Mouse (Mus musculus) ovary, postnatal 36 days (tissue): ENCODE data around the gene 4933428G20Rik.
A peak's percentile ranks its signal among the peaks of the same experiment; 100 is the strongest.

ENCODE experiments used
- DNase-seq: peaks from one replicate; pipeline ENCODE4 v3.0.0; 2022; ENCODE audit warnings: low spot score, mixed read lengths

The 4933428G20Rik gene

DNA sequence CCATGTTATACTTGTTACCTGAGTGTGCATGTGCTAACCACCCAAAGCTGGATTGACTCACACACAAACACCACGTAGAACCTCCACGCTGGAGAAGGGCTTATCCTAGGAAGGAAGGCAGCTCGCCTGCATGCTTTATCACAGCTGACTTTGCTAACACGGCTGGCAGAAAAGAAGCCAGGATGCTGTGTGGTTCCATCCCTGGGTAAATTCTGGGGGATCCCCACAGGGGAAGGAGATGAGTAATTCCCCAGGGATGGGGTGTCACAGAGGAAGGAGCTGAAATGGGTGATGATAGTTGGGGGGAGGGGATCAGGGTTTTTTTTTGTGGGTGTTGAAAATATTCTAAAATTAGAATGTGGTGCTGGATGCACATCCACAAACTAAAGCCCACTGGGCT lies 5.6 kb upstream of the 4933428G20Rik start:
- DNase-seq: no peak

DNA sequence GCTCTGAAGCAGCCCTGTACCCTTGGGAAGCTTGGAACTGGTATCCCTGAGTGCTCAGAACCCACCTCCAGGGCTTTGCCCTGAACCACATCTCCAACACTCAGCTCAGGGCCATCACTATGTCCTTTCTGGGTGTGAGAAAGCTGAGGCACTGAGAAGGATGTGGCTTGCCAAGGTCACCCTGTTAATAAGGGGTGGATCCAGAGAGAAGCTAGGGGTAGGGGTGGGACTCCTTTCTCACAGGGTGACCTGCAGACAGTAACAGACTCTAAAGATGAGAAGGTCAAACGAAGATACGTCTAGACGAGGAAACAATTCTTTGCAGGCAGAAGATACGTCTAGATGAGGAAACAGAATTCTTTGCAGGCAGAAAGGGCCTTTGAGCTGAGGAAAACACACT lies 2.7 kb upstream of the 4933428G20Rik start:
- DNase-seq: no peak

DNA sequence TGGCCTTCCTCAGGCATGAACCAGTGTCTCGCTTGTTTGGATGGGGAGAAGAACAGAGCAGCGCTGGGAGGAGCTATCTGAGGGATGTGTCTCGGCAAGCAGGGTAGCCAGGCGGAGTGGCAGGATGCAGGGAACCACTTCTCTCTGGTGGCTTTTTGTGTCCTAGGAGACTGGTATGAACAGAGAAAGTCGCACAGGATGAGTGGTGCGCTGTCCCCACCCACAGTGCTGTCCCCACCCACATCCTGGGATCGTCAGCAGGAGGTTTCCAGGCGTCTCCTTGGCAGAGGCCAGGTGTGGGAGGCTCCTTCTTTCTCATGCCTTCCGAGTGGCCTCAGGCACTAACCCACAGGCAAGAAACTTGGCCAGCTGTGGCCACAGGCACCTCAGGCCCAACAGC lies 2.2 kb upstream of the 4933428G20Rik start:
- DNase-seq: no peak

DNA sequence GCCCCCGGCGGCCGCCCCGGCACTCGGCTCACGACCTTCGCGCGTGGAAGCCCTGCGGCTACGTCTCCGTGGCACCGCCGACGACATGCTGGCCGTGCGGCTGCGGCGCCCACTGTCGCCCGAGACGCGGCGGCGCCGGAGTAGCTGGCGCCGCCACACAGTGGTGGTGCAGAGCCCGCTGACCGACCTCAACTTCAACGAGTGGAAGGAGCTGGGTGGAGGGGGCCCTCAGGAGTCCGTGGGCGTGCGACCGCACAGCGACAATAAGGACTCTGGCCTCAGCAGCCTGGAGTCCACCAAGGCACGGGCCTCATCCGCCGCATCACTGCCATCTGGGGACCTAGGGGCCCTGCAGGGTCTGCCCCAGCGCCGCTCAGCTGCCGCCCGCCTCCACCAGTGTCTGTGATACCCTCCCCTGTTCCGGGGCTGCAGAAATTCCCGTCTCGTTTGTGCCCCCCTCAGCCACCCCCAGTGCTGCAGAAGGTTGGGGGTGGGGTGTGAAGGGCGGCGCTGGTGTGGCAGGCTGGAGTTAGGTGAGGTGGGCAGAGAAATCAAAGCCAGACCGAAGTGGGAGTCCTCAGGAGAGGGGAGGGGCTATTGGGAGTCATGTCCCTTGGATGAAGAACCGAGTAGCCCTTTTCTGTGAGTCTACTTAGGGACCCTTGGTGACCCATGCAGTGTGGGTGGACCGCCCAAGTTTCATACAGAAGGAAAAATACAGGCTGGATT lies 744 bp upstream of the 4933428G20Rik start:
- DNase-seq: no peak

DNA sequence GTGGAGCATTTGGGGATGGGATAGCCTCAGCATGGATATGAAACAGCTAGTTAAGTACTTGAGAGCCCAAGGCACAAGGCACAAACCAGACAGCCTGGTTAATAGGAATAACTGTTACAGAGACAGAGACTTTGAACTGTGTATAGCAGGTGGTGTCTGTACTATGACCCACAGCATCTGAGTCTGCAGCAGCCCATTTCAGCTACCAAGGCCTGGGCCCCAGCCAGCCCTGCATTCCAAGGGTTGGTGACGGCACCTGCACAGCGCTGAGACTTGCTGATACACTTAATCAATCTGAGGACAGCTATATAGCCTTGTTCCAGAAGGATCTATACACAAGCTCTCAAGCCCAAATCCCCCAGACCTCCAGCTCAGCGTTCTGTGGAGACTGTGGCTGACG lies 2.6 kb downstream of the 4933428G20Rik start:
- DNase-seq: no peak

DNA sequence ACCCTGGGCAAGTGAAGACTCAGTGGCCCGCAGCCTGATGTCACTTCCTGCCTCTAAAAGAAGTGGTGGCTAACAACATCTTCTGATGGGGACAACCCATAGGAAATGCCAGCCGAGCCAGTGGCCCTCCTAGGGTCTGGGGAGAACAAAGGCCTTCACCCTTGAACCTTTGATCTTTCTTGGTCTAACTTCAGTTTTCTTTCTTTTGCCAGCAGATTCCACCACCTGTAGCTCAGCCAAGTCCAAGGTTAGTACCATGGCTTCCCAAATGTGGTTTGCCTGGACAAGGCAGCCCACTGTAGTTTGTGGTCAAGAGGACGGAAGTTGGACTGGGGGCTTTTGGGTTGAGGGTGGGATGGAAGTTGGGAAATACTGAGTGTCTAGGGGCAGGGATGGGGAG lies 7.3 kb downstream of the 4933428G20Rik start:
- no peak for DNase-seq

DNA sequence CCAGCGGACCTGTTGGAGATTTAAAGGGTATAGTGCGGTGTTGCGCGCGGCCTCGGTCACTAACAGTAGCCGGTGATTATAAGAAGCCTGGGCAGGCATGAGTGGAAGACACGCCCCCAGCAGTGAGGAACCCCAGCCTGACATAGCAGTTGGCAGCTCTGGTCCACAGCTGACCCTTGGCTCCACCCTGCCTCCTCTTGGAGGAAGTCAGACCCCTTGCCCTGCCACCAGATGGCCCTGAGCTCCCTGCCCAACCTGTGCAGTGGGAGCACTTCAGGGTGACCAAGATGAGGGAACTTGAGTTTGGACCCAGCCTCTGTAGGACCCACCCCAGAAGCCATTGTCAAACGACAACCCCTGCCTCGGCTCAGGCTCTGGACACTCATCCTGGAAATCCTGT lies 8.5 kb downstream of the 4933428G20Rik start:
- no peak for DNase-seq

DNA sequence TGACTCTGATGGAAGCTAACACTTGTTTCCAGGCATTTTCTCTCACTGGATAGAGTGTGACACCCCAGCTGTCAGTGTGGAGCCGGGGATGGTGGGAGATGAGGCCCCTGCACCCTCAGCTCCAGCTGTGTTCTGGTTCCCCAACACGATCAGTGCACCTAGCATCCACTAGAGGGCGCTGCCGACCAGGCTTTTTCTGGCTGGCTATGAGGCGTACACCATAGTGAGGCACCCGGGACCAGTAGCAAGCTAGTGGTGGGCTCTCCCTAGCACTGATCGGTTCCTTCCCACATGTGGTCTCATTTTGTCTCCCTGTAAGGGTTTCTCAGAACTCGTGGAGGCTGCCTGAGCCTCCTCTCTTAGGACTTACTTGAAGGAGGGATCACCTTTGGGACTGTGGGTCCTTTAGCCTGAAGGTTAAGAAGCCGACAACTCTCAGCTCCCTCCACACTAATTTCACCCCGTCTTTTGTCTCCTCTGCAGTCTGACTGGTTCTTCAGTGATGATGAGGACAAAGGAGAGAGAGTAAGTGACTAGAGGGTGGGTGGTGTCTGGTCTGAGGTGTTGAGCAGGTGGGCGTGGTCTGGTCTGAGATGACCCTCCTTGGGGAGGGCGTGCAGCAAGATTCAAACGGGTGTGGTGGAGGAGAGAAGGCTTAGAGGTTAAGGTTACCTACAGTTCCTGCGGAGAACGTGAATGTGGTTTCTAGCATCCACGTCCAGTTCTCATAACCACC lies 10.4 kb downstream of the 4933428G20Rik start:
- peak; percentile 76 for DNase-seq

DNA sequence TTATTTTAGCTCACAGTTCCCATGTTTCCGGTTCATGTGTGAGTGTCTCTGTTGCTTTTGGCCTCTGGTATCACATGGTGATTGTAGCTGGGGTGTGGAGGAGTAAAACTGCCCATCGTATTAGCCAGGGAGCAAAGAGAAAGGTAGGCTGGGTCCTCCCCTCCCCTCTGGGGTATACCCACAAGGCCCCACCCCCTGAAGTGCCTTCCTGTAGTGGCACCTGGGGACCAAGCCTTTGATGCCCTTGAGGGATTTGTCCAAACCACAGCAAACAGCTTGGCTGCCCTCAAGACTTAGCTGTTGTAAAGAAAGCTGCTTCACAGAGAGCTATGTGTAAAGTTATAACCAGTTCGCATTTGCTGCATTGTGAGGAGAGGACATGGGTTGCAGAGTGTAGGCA lies 12.5 kb downstream of the 4933428G20Rik start:
- DNase-seq: no peak

DNA sequence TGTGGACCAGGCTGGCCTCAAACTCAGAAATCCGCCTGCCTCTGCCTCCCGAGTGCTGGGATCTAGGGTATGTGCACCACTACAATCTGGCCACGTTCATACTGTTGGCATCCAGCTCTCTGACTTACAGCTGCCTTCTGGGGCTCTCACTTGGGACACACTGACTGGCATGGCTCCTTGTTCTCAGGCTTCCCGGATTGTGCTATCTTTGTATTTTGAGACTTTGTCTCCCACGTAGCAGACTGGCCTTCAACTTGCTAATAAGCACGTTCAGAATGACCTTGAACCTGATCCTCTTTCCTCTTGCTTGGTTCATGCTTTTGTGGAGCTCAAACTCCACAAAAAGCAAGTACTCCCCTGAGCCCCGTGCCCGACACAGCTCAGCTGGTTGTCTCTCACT lies 14.5 kb downstream of the 4933428G20Rik start:
- no peak for DNase-seq

DNA sequence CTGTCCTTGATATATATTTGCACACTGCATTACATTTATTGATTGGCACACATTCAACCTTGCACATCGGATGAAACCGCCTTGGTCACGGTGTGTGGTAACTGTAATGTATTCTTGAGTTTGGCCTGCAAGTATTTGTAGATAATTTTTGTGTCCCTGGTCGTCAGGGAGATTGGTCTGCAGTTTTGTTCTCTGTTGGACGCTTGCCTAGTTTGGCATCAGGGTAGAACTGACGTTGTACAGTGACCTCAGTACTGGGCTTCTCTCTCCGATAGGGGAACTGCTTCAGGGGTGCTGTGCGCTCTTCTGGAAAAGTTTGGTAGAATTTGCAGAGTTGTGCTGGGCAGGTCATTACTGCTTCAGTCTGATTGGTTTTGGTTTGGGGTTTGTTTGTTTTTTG lies 20.3 kb downstream of the 4933428G20Rik start:
- no peak for DNase-seq

DNA sequence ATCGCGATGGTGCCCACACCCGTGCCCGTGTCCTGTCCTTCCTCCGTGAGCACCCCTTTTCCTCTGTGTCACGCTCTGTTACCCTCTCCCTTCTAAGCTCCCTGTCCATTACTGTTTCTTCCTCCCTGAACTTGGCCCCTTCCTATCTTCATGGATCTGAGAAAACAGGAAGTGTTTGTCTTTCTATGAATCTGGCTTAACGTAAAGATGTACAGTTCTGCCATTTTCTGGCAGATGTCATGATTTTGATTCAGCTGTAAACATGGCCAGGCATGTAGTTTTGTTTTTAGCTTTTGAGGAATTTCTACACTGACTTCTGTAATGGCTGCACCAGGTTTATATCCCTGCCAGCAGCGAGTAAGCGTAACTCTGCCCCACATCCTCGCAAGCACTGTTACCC lies 21.1 kb downstream of the 4933428G20Rik start:
- DNase-seq: no peak

DNA sequence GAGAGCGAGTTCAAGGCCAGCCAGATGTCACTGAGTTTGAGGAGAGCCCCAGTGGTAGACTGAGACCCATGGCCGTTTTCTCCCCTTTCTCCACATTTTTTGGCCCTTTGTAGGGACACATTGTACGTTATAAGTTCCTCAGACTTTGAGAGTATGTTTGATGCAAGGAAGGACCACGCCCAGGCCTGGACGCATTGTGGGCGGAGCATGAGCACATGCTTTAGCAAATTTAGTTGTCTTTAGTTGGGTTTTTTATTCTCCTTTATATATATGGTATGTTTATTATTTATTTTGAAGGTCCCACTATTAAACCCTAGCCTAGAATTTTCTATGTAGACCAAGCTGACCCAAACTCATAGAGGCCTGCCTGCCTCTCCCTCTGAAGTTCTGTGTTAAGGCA lies 21.8 kb downstream of the 4933428G20Rik start:
- DNase-seq: no peak

DNA sequence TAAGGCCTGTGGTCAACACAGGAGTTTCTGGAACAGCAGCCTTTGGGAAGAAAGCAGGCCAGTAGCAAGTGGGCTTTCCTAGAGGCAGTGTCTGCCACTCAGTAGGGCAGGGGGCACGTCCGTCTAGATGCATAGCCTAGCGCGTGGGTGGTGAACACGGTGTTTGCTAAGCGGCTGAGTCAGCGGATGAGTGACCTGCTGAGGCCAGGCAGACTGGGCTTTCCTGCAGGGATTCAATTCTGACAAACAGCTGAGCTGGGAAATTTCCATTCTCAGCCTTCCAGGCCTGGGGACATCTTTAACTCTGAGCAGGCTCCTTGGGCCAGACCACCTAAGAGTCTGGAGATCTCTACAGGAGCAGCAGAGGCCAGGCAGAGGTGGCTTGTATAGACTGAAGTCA lies 22.7 kb downstream of the 4933428G20Rik start:
- DNase-seq: no peak

DNA sequence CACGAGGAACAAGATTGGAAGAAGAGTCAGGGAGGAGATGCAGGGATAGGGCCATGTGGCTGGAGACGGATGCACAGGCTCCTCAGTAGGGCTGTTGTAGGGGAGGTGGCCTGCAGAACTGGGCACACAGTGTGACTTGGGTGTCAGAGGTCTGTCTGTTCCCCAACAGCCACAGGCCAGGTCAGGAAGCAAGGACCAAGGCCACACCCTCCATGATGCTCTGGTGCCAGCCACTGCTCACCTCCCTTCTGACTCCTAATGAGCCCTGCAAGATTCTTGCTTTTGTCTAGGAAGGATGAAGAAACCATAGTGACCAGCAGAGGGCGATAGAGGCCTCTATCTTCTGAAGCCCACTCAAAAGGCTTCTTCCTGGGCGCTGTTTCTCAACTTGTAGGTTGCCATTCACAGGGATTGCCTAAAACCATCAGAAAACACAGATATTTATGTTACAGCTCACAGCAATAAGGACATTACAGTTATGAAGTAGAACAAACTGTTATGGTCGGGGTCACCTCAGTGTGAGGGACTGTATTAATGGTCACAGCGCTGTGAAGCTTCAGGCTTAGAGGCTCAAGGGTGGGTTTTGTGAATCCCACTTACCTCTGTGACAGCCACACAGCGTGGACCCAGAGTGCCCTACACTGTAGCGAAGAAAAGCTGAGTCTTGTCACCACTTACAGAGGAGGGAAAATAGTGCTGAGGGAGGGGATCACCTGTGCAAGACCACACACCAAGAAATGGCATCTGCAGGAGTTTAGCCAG lies 23.6 kb downstream of the 4933428G20Rik start:
- DNase-seq: no peak

DNA sequence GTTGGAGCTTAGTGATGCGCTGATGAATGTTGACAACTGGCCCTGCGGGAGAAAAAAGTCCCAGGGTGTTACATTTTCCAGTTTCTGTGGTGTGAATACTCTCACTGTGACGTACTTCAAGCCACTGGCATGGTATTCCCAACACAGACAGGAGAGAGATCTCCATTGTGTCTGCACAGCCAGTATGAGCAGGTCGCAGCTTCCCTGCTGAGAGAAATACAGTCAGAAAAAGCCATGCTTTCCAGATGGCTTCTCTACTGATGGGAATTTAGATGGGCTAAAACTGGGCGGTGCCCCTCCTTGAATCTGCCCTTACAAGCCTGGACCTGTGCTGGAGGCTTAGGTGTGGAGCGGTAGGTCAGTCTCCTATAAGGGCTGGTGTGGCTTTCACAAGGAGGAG lies 28.9 kb downstream of the 4933428G20Rik start:
- no peak for DNase-seq

DNA sequence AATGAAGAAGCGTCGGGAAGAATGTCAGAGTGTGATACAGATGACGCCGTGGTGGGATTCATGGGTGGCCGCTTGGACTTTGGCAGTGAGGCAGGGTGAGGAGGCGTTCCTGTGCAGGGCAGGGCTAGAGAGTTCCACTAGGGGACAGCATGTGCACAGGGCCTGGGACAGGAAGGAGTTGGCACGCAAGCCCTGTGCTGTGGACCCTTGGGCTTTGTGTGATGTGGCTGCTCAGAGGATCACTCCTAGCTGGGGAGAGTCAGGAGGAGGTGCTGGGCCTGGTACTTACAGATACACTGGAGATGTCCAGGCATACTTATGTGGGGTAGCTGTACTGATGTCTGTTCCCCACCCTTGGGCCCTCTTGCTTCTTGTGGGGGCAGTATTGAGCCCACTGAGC lies 30.3 kb downstream of the 4933428G20Rik start:
- no peak for DNase-seq

DNA sequence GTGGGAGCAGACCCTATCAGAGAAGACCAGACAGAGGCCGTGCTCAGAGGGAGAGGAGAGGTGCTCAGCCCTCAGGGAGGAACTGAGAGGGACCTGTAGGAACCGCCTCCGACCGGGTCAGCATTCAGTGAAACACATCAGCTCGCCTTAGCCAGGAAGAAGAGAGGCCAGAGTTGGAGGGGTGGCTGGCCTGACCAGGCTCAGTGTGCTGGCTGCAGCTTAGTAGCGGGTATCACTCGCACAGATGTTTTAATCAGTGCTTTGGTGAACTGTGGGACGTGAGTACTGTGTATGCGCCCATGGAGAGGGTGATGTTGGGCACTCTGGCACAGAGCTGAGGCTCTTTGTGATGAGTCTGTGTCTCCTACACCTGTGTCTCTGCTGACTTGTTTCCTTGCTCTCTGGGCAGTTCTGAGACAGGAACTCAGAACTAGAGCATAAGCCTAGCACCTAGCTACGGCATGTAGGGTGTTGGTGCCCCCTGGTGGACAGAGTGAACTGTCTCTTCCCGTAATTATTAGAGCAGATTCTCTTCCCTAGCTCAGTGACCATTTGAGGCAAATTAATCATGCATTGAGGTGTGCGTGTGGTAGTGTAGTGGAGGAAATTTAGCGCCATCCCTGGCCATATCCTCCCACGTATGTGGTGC lies 31.4 kb downstream of the 4933428G20Rik start:
- DNase-seq: peak; percentile 77

DNA sequence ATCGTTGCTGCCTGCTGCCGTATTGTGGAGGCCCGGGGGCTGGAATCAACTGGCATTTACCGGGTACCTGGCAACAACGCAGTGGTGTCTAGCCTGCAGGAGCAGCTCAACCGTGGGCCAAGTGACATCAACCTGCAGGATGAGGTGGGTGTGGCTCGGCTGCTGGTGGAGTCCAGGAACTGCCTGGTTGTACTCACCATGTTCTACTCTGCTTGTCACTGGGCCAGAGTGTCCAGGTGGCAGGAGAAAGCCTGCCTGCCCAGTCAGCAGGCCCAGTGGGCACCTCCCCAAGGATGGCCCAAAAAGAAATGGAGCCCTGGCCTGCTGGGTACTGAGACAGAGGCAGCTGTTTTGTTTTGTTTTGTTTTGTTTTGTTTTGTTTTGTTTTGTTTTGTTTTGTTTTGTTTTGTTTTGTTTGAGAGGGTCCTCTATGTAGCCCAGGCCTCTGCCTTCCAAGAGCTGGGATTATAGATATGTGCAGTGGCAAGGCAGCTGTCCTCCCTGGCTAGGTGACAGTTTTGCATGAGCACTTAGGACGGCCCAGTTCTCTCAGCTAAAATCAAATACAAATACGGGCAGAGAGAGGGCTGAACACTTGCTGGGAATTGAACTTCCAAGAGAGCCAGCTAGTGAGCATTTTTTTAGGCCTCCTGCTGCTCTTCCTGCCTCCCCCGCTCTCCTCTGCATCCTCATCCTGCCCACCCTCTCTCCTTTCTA lies 33.5 kb downstream of the 4933428G20Rik start:
- DNase-seq: no peak

DNA sequence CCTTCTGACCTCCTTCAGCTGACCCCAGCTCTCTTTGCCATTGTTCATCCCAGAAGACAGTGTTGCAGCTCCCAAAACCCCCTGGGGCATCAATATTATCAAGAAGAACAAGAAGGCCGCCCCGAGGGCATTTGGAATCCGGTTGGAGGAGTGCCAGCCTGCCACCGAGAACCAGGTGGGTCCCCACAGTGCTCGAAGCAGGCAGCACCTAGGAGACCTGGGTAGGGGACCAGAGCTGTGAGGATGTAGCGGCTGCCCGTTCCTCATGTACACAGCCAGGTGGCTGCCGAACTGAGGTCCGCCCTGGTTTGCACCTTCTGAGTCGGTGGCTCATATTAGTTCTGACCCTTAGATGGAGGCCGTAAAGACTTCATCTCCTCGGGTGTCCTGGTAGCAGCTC lies 34.2 kb downstream of the 4933428G20Rik start:
- no peak for DNase-seq

DNA sequence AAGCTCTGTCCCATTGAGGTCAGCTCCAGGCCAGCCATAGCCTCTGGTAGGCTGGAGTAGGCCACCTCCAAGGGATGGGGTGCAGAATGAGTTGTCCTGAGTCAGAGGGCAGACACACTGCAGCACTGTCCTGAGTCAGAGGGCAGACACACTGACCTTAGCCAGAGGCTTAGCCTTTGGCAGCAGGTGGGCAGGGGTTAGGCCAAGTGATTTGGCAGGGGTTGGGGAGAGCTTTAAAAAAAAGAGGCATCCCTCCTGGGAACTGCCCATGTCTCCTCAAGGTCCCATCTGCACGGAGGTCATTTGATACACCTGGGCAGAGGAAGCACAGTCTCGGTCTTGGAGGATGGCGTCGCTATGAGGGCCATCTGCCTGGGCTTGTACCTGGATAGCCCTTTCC lies 36.1 kb downstream of the 4933428G20Rik start:
- DNase-seq: no peak

DNA sequence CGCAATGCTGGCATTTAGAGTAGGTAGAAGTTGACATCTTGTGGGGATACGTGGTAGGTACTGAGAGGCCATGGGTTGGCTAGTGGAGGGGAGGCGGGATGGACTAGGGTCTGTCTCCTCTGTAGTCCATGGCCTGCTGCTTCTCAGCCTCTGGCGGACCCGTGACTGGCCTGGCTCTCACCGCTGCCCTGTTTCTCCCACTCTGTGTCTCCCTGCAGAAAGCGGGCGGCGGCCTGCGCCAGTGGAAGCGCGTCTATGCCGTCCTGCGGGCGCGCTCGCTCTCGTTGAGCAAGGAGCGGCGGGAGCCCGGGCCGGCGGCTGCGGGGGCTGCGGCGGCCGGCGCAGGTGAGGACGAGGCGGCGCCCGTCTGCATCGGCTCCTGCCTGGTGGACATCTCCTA lies 37.0 kb downstream of the 4933428G20Rik start:
- DNase-seq: no peak
